ENCODE assay signal across 8 mouse cellular contexts in the genomic region with DNA sequence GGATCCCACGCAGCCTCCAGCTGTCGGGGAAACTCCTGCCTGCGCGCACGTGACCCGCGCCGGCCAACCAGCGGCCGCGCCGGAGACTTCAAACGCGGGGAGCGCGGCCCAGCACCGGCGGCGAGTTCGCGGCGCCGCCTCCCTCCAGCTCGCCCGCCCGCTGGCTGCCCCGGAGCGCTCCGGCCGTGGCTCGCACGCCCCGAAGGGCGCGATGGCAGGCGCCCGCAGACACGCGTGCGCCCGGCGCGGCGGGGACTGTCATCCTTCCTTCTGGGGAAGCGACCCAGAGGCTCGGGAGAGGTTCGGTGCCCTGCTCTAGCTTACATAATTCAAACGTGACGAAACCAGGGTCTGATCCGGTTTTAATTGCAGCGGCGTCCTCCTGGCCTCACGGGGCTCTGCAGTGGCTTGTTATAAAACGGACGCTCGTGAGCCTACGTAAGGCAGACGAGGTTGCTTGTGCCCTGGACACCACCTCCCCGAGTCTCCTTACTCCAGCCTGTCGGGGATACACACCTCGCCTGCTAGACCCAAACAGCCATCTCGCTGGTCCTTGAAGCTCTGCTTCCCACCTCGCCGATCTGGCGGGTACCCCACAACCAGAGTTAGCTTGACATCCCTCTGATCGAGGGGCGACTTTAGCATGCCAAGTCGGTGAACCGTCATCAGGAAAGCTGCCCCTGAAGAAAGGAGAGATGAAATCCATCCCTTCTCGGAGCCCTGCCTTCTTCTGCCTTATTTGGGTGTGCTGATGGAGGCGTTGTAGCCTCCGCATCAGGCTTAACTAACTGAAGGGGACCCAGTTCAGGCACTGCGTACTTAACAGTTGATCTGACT. TPM values are rescaled to one million over a fixed set of nuclear protein-coding genes. Genes with fewer than 3 reads are reported as not detected.
A peak's percentile ranks its signal among the peaks of the same experiment; 100 is the strongest.
DNase-seq lines count a peak whose midpoint lies in the region; ATAC-seq and TF ChIP-seq lines count a peak whose summit lies in the region.

Yaf2 (minus strand) TSS at position 11 of the 837 bp plus-strand sequence.

- TF ChIP-seq POLR2A in limb, embryonic 14.5 days (IDR thresholded peaks at IDR 0.05; ENCODE audit: borderline replicate concordance, extremely low read depth, insufficient read depth, insufficient read length) = 0 out of 2 replicates have a peak, but pooled peaks have one; percentile 11

- DNase-seq in 3T3-L1 (ENCODE audit: low read depth, low spot score) = peak; percentile 81
- peak; percentile 59 to 63 for DNase-seq in adrenal gland, postnatal 4 days (ENCODE audit: low spot score in 2 of 2)
- peak; percentile 94 for DNase-seq in embryonic facial prominence, embryonic 14.5 days (ENCODE audit: low spot score)
- peak; percentile 71 for DNase-seq in heart, adult 8-10 months (ENCODE audit: low spot score)
- peak; percentile 84 for DNase-seq in kidney, adult 9 months
- peak; percentile 88 for DNase-seq in limb, embryonic 14.5 days (ENCODE audit: low spot score)
- peak; percentile 90 for DNase-seq in midbrain, postnatal 0 days (ENCODE audit: low spot score)
- peak; percentile 71 to 79 for DNase-seq in spleen, postnatal 14 days (ENCODE audit: low spot score in 2 of 2)

- under 1% methylated on average over 39 of the region's 73 CpGs for WGBS in embryonic facial prominence, embryonic 14.5 days
- WGBS in limb, embryonic 14.5 days = under 1% methylated on average over 71 of the region's 73 CpGs
- under 1% methylated on average over 54 of the region's 73 CpGs for WGBS in midbrain, postnatal 0 days

- no peaks in the 10 kb centered on the region for H3K27me3 ChIP-seq in embryonic facial prominence, embryonic 14.5 days (replicated peaks; ENCODE audit: control insufficient read depth, insufficient read depth, low read length)
- no peaks in the 10 kb centered on the region for H3K27me3 ChIP-seq in limb, embryonic 14.5 days (ENCODE audit: control insufficient read depth, insufficient read depth, low read length)
- H3K27me3 ChIP-seq in midbrain, postnatal 0 days (ENCODE audit: insufficient read depth, low read length) = no peaks in the 10 kb centered on the region

- no peaks in the 10 kb centered on the region for H3K36me3 ChIP-seq in embryonic facial prominence, embryonic 14.5 days (ENCODE audit: control insufficient read depth, insufficient read depth, low read length)
- peaks cover 7% of the 10 kb centered on the region; the same call in 1 of the 2 replicates for H3K36me3 ChIP-seq in limb, embryonic 14.5 days (ENCODE audit: control insufficient read depth, insufficient read depth, low read length)
- no peaks in the 10 kb centered on the region; the same call in 1 of the 2 replicates for H3K36me3 ChIP-seq in midbrain, postnatal 0 days (ENCODE audit: insufficient read depth, low read length)

- ATAC-seq in embryonic facial prominence, embryonic 14.5 days (ENCODE audit: low read depth) = peak; percentile 96
- peak; percentile 95 for ATAC-seq in limb, embryonic 14.5 days (ENCODE audit: low FRiP score, low read depth)
- ATAC-seq in midbrain, postnatal 0 days (ENCODE audit: low FRiP score) = peak; percentile 94

- H3K9ac ChIP-seq in embryonic facial prominence, embryonic 14.5 days (ENCODE audit: low read depth, low read length) = peak within 1 kb of the TSS; percentile 80
- H3K9ac ChIP-seq in limb, embryonic 14.5 days (ENCODE audit: low read depth, low read length, severe bottlenecking) = peak within 1 kb of the TSS; percentile 79
- H3K9ac ChIP-seq in midbrain, postnatal 0 days (replicated peaks; ENCODE audit: low read length, poor library complexity, severe bottlenecking) = peak within 1 kb of the TSS; percentile 92

- TF ChIP-seq CTCF in midbrain, postnatal 0 days (IDR thresholded peaks at IDR 0.05) = no peak

- H3K9me3 ChIP-seq in embryonic facial prominence, embryonic 14.5 days (ENCODE audit: control insufficient read depth, low read length) = no peaks in the 10 kb centered on the region
- H3K9me3 ChIP-seq in limb, embryonic 14.5 days (ENCODE audit: control insufficient read depth, low read length) = no peaks in the 10 kb centered on the region
- H3K9me3 ChIP-seq in midbrain, postnatal 0 days (ENCODE audit: low read length) = no peaks in the 10 kb centered on the region

- H3K4me2 ChIP-seq in embryonic facial prominence, embryonic 14.5 days (ENCODE audit: low read depth, low read length) = peak within 1 kb of the TSS; percentile 84
- H3K4me2 ChIP-seq in limb, embryonic 14.5 days (replicated peaks; ENCODE audit: low read depth, low read length, severe bottlenecking) = peak within 1 kb of the TSS; percentile 91
- peak within 1 kb of the TSS; percentile 83 for H3K4me2 ChIP-seq in midbrain, postnatal 0 days (ENCODE audit: low read depth, low read length, poor library complexity, severe bottlenecking)

- peak within 1 kb of the TSS; percentile 80 for H3K4me3 ChIP-seq in embryonic facial prominence, embryonic 14.5 days (ENCODE audit: low read depth, low read length)
- H3K4me3 ChIP-seq in limb, embryonic 14.5 days (replicated peaks; ENCODE audit: low read length) = peak within 1 kb of the TSS; percentile 73
- H3K4me3 ChIP-seq in midbrain, postnatal 0 days (ENCODE audit: low read depth, low read length) = peak within 1 kb of the TSS; percentile 92

- no peaks in the 10 kb centered on the region for H3K4me1 ChIP-seq in embryonic facial prominence, embryonic 14.5 days (ENCODE audit: control insufficient read depth, insufficient read depth, low read length)
- no peaks in the 10 kb centered on the region for H3K4me1 ChIP-seq in limb, embryonic 14.5 days (ENCODE audit: control insufficient read depth, insufficient read depth, low read length)
- no peaks in the 10 kb centered on the region for H3K4me1 ChIP-seq in midbrain, postnatal 0 days (ENCODE audit: insufficient read depth, low read length)

- peak within 1 kb of the TSS; percentile 93 for H3K27ac ChIP-seq in embryonic facial prominence, embryonic 14.5 days (replicated peaks; ENCODE audit: low read depth, low read length)
- peak within 1 kb of the TSS; percentile 88 for H3K27ac ChIP-seq in limb, embryonic 14.5 days (replicated peaks; ENCODE audit: low read depth, low read length)
- peak within 1 kb of the TSS; percentile 88 for H3K27ac ChIP-seq in midbrain, postnatal 0 days (ENCODE audit: low read depth, low read length)

RNA-seq across cellular contexts. Expression of gene Yaf2, which starts in this region (rescaled TPM):
- 10 to 100 TPM; 43.3 to 47.6 TPM for total RNA-seq in adrenal gland, postnatal 4 days (2021)
- polyA plus RNA-seq in embryonic facial prominence, embryonic 14.5 days (2014; fragmentation: Nextera tagmentation; extraction: Ambion mirVana) = 65.8 and 68.7 TPM in 2 replicates
- 10 to 100 TPM; 20.8 to 22.3 (median 21.7) TPM for total RNA-seq in heart, adult 8-10 months (2022)
- polyA plus RNA-seq in limb, embryonic 14.5 days (2012; rRNA removed) = 39.3 and 41.8 TPM in 2 replicates
- 58.7 and 60.4 TPM in 2 replicates for polyA plus RNA-seq in limb, embryonic 14.5 days (2014; fragmentation: Nextera tagmentation; extraction: Ambion mirVana)
- 90.5 TPM in 2 replicates for total RNA-seq in midbrain, postnatal 0 days (2014; rRNA removed)
- polyA plus RNA-seq in midbrain, postnatal 0 days (2015; fragmentation: Nextera tagmentation; extraction: Ambion mirVana) = 155 and 157 TPM in 2 replicates

Comparison
In these comparisons a context has a peak if more than half of its experiments do, and no peak if none do; other contexts are left out.
1. Peak in every context shown above with its lines: DNase-seq, ATAC-seq, H3K4me3 ChIP-seq and H3K27ac ChIP-seq.